Mouse (Mus musculus) liver, adult (tissue): Measurements from ENCODE around the gene Ncf4.
A peak's percentile ranks its signal among the peaks of the same experiment; 100 is the strongest.

ENCODE experiments used
- GATA4 ChIP-seq: IDR thresholded peaks from 2 replicates; pipeline ENCODE4 v1.6.1; 2014; ENCODE audit warnings: mild to moderate bottlenecking, low read length; ENCODE audit not compliant: insufficient replicate concordance

Gene Ncf4

DNA sequence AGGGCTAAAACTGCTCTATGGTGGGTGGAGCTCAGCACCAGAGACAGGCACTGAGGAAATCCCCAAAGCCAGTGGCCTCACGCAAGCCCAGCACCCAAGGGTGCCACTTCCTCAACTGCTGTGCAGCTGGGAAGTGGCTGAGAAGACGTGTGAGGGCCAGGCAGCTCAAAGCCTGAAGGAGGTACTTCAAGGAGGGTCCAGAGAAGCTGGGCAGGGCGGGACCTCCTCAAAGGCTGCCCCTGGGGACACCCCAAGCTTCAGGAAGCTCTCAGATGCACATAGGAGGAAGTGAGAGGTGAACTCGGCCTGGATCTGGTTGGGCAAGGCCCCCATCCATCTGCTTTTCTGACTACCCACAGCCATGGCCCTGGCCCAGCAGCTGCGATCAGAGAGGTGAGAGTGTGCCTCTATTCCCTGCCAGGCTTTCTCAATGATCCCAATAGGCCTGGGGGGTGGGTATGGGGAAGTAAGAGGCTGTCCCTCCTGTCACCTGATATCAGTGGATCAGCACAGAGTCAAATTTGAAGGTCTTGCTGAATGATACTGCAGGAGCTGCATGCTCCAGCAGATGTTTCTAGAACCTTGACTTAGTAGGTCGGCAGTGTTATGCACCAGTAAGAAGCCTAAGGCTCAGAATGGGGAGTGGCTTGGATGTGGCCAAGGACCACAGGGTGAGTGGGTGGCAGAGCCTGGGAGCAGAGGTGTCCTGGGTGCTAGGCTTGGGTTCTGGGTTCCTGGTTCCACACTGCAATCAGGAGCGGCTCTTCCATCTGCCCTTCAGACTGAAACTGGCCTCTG is at the start of gene Ncf4:
Gene Ncf4 (plus strand): TSS at position 107 of the 798 bp plus-strand sequence.
- no peak for TF ChIP-seq GATA4

DNA sequence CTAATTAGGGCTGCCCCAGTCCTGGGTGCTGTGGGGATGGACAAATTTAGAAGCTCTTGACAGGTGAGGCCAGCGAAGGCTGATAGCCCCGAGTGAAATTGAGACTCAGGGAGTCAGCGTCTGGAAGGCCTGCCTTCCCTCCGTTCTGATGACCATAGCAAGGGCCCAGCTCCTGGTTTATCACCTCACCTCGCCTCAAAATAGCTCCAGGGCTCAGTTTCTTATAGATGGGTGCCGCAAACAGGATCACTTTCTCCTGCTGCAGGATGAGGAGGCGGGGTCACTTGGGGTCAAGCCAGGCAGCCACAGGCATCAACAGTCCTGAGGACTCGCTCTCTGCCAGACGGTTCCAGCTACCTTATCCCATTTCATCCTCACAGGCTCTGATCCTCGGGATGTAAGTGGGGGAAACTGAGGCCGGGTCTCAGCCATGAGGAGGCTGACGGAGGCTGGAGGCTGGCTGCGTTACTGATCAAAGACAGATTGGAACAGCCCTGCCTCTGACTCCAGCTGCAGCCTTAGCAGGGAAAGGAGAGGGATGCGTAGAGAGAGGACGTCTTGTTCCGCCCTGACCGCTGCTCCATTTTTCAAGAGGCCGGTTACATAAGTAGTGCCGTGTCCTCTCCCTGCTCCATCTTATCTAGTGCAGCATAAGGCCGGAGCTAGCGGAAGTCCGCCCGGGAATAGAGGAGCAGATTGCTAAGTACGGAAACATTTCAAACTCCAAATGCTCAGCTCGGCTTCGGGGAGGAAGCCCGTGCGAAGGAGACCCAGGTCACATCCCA is 49.3 kb upstream of the Ncf4 start:
- peak; percentile 83; the same call in 1 of the 2 replicates for TF ChIP-seq GATA4

DNA sequence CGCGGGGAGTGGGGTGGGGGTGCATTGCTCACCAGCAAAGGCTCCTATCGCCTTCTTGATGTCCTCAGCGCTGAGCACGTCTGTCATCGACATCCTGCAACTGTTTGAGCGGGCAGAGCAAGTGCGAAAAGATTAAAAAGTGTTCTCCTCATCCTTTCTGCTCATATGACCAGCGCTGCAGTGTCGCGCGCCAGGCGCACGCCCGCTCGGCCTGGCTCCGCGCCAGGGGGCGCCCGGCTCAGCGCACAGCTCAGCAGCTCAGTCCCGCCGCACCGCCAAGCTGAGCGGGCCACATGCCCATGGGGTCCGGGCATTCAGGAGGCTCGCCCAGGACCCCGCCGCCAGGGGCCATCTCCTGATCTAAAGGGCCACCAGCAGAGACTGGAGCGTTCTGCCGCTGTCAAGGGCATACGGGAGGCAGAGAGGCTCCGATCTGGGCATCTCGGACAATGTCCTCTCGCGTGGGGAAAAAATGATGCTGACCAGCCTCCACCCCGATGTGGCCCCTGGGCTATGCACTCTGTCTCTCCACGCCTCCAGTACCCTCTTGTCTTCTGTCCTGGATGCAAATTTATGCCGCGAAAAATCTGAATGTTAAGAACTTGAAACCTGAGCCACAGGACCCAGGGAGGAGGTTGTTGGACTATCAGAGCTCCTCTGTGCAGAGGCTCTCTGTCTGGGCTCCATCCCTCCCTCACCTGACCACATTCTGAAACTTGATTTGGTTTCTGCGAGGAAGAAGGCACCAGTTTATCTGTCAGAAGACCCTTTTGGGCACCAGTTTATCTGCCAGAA is 40.4 kb upstream of the Ncf4 start:
- TF ChIP-seq GATA4 = no peak

DNA sequence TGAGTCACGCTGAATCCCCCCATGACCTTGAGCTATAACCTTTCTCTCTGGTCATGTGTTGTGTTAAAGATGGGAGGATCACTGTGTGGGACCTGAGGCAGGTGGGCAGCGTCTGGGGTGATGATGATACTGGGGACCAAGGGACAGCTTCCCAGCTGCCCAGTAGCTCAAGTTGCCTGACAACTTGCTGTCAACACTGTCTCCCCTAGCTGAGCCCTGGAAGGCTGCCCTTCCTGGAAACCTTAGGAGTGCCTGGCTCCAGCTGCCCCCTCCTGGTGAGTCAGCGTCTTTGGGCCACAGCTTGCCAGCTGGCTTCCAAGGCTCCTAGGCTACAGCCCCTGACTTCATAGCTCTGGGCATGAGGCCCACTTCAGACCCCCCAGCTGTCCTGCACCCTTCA is 39.4 kb upstream of the Ncf4 start:
- TF ChIP-seq GATA4 = no peak

DNA sequence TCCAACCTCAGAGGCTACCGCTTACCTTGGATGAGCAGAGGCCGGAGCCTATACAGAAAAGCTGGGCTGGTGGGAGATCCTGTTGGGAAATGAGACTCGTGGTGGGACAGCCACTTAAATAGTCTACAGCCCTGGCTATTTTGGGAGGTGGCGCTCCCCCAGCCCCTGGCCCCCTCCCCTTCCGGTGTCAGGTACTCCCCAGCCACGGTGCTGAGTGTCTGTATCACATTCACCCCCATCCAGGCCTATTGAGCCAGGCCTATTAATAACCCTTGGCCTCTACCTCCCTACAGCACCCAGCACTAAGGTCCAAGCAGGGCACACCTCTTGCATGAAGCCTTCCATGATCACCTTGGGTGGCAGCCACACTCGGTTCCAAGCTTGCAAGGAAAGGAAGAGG is 38.3 kb upstream of the Ncf4 start, which contains the start of gene Pvalb:
Gene Pvalb (minus strand): TSS at position 89 of the 400 bp plus-strand sequence.
- no peak for TF ChIP-seq GATA4

DNA sequence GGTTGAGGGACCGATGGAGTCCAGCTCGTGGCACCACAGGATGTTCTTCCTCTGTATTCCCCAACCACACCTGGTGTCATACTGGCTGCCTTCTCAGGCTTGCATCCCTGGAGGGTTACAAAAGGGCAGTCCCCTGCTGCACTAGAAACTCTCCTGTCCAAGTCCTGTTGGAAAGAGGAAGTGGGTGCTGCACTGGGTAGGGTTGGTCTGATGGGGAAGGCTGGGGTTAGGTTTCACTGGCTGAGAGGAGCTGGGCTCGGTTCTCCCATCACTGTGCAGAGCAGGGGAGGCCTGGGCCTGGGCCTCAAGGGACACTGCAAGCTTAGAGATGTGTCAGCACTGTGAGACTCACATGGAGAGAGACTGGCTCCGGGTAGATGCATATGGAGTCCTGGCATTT is 34.4 kb upstream of the Ncf4 start:
- no peak for TF ChIP-seq GATA4

DNA sequence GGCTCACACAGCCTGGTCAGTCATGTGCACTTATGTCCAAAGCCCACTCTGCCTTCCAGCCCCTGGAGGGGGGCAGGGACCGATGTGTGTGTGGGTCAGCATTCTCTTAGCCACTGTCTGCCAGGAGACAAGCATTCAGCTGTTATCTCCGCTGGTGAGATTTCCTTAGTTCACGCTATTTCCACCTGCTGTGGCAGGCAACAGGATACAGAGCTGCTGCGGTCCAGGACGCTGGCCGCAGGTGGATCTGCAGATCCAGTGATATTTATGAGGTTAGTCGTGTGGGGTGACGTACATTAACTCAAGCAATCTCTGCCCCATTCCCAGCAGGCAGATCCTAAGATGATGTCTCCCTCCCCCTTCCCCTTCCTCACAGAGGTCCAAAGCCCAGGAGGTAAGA is 33.2 kb upstream of the Ncf4 start:
- TF ChIP-seq GATA4 = no peak

DNA sequence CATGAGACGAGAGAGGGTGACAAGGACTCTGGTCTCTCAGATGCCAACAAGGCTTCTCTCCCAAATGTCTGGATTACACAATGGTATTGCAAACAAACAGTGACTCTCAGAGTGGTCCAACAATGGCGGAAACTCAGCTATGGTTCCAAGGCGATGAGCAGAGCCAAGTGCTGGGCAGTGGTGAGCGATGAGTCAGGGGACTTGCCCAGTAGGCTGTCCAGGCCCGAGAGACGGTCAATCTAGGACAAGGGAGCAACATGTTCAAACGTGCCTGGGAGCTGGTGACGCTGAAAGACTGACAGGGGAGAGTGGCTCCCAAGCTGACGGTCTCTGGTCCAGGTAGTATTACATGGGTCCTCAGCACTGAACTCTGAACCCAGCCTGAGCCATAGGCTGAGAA is 29.3 kb upstream of the Ncf4 start:
- no peak for TF ChIP-seq GATA4

DNA sequence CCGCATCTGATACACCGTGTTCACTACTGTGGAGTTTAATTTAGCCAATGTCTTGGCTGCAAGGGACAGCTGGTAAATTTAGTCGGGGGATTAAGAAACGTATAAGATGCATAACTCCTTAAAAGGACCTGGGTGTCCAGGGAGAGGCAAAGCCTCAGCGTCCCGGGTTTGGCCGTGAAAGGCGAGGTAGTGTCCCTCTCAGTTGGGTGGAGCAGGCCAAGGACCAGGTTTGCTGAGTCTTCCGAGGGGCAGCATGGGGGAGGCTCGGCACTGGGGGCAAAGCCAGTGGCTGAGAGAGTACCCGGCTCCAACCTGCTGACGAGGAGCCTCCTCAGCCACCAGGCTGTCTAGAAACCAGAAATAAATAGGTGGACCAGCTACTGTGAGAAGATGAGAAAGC is 16.8 kb upstream of the Ncf4 start:
- TF ChIP-seq GATA4 = no peak

DNA sequence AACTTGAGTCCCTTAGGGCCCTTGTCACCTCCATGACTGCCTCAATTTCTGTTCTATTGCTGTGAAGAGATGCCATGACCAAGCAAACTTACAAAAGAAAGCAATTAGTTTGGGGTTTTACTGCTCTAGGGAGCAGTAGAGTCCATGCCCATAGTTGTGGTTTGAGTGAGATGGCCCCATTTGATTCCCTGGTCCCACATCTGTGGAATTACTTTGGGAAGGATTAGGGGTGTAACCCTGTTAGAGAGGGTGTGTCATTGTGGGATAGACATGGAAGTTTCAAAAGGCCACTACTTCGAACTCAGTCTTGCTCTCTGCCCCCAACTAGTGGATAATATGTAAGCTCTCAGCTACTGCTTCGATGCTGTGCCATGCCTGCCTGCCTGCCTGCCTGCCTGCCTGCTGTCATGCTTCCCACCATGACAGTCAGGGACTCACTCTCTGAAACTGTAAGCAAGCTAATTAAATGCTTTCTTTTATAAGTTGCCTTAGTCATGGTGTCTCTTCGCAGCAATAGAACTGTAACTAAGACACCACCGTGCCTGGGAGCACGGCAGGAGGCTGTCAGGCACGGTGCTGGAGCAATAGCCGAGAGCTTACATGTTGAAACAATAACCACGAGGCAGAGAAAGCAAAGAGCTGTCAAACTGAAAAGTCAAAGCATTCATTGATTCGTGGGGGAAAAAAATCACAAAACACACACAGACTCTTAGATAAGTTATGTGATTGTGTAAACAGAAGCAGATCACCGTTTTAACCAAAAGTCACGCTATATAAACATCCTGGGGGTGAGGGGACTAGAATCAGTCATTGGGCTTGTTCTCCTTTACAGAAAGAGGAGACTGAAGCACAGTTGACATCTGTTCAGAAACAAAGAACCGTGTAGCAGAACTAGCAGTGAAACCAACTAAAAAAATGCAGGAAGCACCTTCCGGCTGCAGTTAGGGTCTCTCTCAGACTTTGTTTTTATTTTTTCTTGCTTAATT is 13.0 kb upstream of the Ncf4 start:
- TF ChIP-seq GATA4 = no peak

DNA sequence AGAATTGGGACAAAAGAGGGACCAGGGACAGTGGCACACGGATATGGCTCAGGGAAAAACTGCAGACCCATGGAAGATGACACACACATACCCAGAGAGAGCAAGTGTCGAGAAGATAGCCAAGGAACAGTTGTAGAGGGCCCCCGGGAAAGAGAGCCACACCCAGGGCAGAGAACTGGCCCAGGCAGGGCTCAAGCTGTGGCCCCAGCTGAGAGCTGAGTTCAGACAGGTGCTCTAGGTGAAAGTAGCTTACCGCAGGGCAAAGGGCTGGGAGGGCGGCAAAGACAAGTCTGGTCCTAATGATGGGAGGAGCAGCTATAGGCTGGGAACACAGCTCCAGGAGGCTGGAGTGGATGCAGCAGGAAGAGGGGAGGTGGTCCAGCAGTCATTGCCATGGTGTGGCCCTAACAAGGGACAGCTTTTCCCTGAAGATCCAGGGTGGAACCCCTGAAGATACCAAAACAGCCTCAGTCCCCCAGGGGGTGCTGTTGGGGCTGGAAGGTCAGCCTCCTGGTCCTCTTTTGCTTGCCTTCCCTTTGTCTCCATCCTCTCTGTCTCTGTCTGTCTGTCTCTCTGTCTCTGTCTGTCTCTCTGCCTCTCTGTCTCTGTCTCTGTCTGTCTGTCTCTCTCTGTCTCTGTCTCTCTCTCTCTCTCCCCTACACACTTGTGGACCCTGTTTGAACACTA is 9.6 kb upstream of the Ncf4 start:
- TF ChIP-seq GATA4 = no peak

DNA sequence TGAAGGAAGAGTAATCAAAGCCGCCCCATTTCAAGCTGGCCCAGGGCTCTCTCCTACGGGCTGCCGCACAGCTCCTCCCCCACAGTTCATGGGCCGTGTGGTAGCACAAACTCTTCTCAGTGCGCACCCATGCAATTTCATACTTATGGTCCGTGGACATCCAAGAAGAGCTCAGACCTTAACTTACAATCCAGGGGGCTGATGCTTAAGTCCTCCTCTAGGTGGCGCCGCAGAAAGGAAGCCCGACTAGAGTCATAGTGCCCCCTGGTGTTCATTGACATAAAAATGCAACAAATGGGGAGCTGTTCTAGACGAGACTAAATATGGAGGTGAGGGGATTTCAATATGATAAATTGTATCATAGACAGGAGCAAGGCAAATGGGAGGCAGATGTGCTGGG is 5.1 kb upstream of the Ncf4 start:
- no peak for TF ChIP-seq GATA4

DNA sequence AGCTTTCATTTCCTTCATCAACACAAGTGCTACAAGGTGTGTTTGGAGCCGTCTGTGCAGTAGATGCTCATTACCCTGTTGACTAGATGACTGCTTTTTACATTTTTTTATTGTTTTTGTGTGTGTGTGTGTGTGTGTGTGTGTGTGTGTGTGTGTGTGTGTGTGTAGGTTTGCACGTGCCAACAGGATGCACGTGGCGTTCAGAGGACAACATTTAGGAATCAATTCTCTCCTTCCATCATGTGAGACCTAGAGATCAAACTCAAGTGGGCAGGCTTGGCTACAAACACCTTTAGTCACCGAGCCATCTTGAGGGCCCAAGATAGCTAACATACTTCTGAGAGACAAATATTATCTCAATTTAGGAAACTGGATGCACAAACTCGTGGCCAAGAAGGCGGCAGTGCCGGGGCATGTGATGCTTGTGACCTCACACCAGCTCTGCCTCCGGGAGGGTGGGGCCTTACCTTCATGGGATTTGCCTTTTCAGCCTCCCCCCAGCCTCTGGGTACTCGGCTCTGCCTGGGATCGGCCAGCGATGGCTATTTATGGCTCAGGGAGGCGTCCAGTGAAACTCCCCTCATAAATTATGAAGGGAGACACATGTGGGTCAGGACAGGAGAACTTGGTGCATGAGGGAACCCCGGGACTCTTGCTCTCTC is 4.5 kb upstream of the Ncf4 start:
- TF ChIP-seq GATA4 = no peak
